Mouse (Mus musculus) layer of hippocampus, postnatal 14 days (tissue): ENCODE results near the gene Ushbp1. TPM values are rescaled to one million over a fixed set of nuclear protein-coding genes. Genes with fewer than 3 reads are reported as not detected.
"Not testable (repeated sequence)": the region's sequence is repeated elsewhere in the genome, so short reads cannot be mapped to it uniquely, and the experiment has no call there.

Source experiments
- DNase-seq, 2 experiments: peaks; one replicate each; pipeline ENCODE4 v3.0.0; 2021 to 2022; ENCODE audit warnings: low spot score in 2 of 2, mixed read lengths in 1 of 2
- long read RNA-seq, 2 experiments: library from polyadenylated mRNA; stranded (forward); transcript quantifications; one replicate each; pipeline ENCODE4 v2.0.0; 2021
- total RNA-seq, 2 experiments: library from RNA; stranded (reverse); gene quantifications; 2 replicates each; pipeline ENCODE4 v1.2.3; 2021

Gene Ushbp1
- 1 to 10 TPM; 5.1 to 5.2 TPM for total RNA-seq
- long read RNA-seq, experiment 1, transcript Ushbp1-201 (13 exons, 2,438 nt), result major isoform, 5 of 13 reads
- long read RNA-seq, experiment 1, partial matches to known transcripts, result 0 of 13 reads
- long read RNA-seq, experiment 1, other reads (novel, unspliced or antisense), result 8 of 13 reads
- long read RNA-seq, experiment 2, partial matches to known transcripts, result 2 of 9 reads
- long read RNA-seq, experiment 2, other reads (novel, unspliced or antisense), result 6 of 9 reads

DNA sequence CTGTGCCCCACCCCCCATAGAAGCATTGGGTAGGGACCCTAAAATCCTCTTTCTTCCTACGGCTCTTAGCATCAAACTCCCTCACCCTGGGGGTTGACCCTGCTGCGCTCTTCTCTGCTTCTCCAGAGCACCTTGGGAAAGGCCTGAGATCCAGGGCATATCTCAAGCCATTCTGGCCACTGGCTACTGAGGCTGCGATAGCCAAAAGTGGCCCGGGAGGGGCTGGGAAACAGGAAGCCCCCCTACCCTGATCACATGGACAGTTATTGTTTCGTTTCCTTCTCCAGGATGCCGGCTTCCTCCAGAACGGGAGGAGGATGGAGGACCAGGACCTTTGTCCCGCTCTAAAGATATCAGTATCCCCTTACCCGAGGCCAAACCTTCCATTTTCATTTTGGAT is at the start of gene Ushbp1:
TSS of gene Ushbp1 (minus strand) at position 174 of the 400 bp plus-strand sequence.
- DNase-seq, result no peak

DNA sequence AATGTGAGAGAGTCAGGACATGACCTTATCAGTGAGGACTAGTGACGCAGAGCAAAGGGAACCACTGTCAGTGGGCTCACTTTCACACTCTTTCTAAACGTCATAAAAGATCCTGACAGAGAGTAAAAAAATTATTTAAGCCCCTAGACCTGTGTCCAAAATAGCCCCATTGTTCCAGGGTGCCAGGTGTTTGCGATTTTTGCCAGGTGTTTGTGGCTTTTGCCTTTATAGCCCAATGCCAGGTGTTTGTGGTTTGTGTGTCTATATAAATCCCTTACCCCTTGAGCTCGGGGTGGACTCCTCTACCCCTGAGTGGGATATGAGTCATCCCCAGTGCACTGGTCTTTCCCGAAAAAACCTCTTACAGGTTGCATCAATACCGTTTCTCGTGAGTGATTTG is 49.5 kb upstream of the Ushbp1 start:
- no peak for DNase-seq

DNA sequence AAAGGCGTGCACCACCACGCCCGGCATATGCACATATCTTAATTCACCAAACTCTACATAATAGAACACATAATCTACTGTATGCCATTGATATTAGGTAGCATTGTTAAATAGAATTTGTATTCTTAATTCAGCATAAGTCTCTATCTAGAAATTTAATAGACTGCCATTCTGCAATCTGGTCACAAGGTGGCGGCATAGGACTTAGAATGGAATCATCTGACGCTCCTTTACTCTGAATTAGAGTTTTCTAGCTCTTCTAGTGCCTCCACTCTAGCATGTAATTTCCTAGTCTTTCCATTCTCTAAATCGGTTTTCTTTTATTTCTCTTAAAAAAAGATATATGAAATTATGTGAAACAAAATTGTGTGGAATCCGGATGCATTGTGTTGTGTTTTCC is 45.8 kb upstream of the Ushbp1 start:
- DNase-seq, result no peak

DNA sequence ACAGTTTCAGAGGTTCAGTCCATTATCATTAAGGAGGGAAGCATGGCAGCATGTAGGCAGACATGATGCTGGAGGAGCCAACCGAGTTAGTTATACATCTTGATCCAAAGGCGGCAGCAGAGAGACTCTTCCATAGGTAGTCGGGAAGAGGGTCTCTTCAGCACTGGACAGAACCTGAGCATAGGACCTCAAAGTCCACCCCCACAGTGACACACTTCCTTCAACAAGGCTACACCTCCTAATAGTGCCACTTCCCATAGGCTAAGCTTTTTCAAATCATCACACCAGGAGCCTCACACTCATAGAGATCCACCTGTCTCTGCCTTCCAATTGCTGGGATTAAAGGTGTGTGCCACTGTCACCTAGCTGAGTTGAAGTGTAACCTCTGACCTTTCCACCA is 41.4 kb upstream of the Ushbp1 start:
- no peak for DNase-seq

DNA sequence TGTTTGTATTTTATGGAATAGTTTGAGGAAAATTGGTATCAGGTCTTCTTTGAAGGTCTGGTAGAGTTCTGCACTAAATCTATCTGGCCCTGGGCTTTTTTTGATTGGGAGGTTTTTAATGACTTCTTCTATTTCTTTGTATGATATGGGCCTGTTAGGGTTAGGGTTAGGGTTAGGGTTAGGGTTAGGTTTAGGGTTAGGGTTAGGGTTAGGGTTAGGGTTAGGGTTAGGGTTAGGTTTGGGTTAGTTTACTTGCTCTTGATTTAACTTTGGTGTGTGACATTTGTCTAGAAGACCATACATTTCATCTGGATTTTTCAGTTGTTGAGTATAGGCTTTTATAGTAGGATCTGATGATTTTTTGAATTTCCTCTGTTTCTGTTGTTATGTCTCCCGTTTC is 37.3 kb upstream of the Ushbp1 start:
- DNase-seq, result not testable (repeated sequence)

DNA sequence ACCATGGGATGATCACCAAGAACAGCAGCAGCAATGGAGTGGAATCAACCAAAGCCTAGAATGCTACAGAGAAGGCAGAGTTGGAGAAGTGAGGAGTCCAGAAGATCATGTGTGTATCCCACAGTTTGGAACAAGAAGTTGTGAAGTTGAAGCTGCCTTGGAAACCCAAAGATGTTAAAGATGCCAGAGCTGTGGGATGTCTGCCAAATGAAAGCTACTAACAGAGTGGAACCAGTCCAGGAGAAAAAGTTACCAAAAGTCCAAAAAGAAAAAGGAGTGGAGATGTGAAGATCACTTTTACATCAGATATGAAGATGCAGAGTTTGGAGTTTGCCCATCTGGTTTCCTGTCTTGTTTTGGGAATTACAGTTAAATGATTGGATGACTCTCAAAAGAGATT is 26.5 kb upstream of the Ushbp1 start:
- DNase-seq, result no peak

DNA sequence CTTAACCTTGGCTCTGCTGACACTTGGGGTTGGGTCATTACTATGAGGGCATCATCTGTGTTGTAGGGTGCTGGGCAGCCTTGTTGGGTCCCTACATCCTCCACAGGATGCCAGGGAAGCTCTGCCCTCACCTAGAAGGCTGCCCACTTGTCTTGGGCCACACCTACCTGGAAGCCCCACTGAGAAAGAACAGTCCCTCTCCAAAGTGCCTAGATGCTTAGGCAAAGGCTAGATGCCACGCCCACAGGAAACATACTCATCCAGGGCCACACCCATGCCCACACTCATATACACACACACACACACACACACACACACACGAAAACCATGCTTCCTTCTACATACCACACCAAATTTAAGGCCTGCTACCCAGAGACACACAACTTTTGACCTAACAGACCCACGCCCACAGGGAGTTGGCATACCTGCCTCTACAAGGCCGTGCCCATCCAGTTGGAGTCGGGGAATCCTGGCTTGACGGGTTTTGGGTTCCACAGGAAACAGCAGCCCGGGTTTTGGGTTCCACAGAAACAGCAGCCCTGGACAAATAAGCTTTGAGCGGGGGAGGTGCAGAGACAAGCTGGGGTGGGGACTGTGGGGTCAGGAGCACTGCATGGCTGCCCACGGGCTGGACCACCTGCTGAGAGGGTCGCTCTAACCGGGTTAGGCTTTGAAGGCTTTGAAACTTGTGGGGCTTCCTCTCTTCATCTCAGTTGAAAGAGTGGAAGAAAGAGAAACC is 16.1 kb upstream of the Ushbp1 start:
- DNase-seq, result no peak

DNA sequence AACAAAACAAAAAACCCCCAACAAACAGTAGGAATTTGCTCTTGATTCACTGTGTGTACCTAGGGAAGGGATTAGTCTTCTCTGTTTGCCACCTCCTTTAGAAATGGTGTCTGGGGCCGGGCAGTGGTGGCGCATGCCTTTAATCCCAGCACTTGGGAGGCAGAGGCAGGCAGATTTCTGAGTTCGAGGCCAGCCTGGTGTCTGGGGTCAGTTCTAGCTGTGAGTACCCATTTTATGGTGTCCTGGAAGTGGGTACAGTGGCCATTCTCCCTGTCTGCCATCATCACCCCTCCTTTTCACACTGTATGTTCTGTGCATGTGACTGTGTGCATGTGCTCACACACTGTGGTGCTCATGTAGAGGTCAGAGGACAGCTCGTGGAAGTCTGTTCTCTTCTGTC is 12.6 kb upstream of the Ushbp1 start:
- no peak for DNase-seq

DNA sequence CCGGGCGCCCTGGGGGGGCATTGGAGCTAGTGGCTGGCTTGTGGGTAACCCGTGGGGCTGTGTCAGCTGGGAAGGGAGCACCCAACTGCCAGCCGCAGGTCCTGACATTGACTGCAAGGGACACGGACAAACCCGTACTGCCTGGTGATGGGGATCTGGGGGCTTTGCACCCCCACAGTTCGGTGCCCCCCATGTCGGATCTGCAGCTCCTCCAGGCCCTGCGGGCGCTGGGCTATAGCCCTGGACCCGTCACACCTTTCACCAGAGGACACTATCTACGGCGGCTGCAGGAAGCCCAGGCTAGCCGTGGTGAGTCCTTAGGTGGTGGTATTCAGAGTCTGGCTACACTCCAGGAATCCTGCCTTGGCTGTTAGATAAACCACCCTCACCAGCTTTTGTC is 11.8 kb upstream of the Ushbp1 start:
- no peak for DNase-seq

DNA sequence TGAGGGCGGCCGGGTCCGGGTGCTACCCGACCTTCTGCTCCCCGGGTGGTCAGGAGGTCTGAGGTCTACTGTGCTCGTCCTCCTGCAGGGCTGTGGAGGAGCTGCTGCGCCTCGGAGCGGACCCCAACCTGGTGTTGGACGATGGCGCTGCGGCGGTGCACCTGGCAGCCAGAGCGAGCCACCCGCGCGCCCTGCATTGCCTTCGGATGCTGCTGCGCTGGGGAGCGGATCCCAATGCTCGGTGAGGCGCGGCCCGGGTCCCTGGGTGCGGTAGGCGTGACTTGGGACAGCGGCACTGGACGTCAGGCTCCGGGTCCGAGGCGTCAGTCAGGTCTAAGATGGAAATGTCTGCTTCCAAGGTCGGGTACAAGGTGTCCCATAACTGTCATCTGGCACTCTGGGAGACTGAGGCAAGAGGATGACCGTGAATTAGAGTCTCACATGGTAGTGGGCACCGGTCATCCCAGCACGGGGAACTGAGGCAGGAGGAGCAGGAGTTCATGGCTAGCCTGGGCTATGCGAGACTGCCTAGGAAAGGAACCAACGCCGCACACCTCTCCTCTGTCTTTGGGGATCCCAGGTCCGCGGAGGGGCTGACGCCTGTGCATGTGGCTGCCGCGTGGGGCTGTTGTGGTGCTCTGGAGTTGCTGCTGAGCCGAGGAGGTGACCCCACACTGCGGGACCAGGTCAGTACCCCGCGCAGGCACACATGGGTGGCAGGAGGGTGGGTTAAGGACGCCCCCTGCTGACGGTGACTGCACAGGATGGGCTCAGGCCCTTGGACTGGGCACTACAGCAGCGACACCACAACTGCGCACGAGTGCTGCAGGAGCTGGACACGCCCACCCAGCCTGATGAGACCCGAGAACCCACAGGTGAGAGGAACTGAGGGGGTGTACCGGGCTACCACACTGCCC is 10.8 kb upstream of the Ushbp1 start:
- no peak for DNase-seq

DNA sequence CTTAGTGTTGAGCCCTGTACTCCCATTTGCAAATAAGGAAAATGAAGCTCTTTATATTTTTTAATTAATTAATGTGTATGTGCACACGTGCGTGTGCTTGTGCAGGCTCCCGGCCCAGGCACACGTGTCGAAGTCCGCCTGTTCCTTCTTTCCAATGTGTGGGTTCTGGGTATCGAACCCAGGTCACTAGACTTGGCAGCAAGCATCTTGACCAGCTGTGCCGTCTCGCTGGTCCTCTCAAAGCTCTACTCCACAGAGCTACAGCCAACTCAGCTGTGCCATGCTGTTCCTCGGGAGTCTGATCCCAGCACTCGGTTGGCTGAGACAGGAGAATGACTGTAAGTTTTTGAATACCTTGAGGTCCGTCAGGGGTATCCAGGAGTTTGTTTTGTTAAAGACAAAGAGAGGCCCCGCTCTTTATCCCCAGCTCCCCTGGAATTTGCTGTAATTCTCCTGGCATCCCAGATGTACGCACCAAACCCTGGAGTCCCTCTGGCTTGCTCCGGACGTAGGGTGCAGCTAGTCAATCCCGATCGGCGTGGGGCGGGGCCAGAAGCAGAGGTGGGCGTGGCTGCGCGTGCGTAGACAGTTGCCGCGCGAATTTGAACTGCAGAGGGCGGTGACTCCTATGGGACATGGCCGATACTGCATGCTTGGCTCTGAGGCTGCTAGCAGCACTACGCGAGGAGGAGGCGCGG is 9.9 kb upstream of the Ushbp1 start, which contains the start of gene Ankle1:
TSS of gene Ankle1 (plus strand) at position 610 of the 698 bp plus-strand sequence.
- peak; percentile 90 to 94 for DNase-seq

DNA sequence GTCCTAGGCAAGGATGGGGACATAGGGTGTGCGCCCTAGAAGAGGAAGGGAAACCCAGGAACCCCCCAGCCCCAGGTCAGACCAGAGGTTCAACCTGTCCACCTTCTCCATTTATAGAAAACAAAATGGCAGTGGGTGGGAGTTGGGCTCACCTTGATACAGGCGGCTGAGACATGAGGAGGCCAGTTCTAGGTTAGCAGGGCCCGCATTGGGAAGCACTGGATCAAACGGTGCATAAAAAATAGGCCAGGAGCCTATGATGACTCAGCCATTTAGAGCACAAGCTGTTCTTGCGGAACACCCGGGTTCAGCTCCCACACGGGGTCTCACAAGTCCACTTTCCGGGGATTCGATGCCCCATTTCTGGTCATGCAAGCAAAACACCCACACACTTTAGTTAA is 9.3 kb upstream of the Ushbp1 start:
- no peak for DNase-seq

DNA sequence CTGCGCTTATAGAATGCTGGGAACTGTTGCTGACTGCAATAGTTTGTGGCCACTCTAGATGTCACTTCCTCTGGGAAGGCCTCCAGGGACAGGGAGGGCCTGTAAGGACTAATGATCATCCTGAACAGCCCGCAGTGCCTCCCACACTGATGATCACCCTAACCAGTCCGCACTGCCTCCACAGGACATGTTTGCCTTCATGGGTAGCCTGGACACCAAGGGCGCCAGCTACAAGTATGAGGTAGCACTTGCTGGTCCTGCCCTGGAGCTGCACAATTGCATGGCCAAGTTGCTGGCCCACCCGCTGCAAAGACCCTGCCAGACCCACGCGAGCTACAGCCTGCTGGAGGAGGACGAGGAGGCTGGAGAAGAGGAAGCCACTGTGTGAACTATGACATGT is 8.4 kb upstream of the Ushbp1 start:
- no peak for DNase-seq

DNA sequence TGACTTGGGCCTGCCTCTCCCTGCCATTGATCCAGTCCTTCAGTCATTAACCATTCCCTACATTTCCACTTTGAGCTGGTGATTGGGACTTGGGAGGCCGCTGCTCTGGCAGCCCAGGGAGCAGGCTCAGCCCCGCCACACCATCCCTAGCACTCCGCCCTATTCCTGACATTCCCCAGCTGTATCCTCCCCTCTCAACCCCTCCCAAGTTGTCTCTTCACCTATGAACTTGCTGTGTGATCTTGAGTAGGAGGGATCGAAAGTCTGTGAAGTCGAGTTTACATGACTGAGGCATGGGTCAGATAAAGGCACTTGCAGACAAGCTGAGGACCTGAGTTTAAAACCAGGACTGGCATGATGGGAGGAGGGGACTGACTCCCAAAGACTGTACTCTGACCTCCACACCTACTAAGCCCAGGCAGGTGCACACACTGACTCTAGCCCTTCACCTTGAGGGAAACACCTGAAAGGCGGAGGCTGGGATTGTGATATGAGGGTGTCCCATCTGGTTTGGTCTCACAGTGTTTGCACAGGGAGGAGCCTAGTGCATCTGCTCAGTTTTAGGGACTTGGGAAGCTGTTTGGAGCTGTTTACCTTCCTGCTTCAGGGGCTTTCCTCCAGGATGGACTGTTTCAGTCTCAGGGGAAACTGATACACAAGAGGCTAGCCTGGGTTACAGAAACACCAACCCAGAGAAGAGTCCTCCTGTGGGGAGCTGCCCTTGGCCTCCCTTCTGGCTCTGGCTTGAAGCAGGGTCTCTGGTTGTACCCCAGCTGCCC is 7.7 kb upstream of the Ushbp1 start:
- no peak for DNase-seq

DNA sequence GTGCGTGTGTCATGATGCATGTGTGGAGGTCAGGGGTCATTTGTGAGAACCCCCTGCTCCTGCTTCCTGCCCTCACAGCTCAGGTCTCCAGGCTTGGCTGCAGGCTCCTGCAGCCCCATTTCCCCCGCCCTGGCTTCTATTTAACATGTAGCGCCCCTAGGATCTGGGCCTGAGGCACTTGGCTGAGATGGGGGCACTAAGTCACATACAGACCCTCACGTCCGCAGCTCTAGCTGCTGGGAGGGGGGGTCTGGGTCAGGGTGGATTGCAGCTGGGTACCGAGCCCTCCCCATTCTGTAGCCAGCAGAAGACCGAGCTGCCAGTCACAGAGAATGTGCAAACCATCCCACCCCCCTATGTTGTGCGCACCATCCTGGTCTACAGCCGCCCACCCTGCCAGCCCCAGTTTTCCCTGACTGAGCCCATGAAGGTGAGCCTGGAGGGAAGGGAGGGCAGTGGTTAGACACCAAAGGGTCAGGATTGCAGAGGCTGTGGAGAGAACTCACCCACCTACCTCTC is 6.9 kb upstream of the Ushbp1 start:
- no peak for DNase-seq

DNA sequence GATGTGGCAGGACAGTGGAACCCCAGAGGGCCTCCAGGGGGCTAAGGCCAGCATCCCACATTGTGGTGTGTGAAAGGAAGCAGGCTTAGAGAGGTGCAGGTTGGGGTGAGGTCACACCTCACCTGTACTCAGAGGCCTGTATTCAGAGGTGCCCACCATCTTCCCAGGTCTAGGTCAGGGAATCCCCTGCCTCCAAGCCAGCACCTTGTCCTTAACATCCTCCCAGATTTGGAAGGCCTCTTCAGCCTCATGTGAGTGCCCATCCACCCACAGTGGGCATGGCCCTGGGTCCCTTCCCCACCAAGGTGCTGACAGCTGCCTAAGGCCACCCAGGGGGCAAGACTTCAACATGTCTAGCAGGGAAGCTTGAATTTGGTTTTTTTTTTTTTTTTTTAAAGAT is 5.9 kb upstream of the Ushbp1 start:
- no peak for DNase-seq

DNA sequence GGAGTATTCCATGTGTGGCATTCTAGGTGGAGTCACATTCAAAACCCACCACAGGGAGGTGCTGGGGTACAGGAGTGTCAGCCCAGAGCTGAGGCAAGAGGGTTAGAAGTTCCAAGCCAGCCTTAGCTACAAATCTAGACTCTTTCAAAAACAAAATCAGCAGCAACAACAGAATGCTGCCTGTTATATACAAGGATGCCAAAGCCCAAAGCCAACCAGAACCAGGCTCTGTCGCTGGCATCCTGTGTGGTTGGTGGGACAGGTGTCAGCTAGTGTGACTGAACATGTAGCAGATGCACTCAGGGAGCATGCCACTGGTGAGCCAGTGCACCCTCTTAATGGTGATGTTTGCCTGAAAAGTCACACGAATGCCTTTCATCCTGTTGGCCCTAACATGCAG is 5.2 kb upstream of the Ushbp1 start:
- DNase-seq, result no peak

DNA sequence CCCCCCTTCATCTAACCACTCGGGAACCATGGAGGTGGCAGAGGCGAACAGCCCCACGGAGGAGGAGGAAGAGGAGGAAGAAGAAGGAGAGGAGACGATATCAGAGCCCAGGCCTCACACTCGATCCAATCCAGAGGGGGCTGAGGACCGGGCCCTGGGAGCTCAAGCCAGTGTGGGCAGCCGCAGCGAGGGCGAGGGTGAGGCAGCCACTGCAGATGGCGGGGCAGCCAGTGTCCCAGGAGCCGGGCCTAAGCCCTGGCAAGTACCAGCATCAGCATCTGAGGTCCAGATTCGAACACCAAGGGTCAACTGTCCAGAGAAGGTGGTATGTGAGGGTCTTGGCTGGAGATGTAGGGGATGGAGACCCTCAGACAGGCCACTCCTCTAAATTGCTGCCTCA is 2.1 kb upstream of the Ushbp1 start:
- DNase-seq, result no peak

DNA sequence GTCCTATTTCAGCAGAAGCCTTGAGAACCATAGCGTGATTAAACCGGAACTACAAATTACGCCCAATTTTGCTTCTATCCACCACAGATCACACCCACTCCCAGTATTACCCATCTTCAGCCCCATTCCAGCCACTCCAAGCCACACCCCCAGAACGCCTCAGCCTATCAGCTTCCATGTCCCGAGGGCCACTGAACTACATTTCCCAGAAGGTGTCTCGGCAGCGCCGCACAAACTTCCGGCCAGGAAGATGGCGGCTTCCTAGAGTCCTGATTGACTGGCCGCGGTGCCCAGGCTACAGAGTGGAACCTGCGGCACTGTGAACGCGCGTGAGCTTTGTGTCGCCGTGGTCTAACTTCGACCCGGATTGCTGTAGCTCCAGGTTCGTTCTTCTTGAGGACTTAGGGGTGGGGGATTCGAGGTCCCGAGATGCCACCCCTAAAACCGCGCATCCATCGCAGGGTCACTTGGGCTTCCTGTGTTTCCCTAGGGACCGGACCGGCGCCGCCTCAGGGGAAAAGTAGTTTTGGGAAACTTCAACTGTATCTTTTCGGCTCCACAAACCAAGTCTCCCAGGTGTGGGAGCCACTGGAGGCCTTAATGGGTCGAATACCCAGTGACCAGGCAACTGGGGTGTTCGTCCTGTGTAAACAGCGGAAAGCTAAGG is 1.2 kb upstream of the Ushbp1 start, which contains the start of gene Babam1:
TSS of gene Babam1 (plus strand) at position 223 of the 667 bp plus-strand sequence.
- DNase-seq, result peak; percentile 86 to 97

DNA sequence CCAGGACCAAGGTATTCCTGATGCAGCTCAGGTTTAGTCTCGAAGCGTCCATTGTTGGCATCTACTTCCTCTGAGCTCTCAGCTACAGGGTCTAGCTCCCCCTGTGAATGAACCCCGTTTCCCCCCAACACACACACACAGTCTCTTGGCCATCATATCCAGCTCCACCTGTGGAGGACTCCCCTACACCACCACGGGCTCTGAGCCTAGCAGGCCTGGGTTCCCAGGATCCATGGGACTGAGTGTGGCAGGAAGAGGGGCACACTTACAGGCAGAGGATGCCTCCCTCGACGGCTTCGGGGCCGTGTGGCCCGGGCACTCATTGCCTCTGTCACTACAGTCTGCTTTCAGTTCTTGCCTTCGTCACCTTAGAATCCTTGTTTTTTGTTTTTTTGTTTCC is 531 bp downstream of the Ushbp1 start:
- DNase-seq, result no peak
